Mouse (Mus musculus) intestine, embryonic 15.5 days (tissue): ENCODE measurements around the gene Slfn8. TPM values are rescaled to one million over a fixed set of nuclear protein-coding genes. Genes with fewer than 3 reads are reported as not detected.

Experiments
- ATAC-seq: fragments of 200-750 bp; cut with Nextera tagmentation; 2 replicates; pipeline ENCODE4 v1.8.0; 2017; ENCODE audit warnings: moderate TSS enrichment, moderate library complexity
- H3K27ac ChIP-seq: fragments of 300-500 bp; sonication (generic); 2 replicates; pipeline ENCODE4 v1.5.1; 2015; ENCODE audit warnings: mild to moderate bottlenecking, inconsistent platforms
- H3K27me3 ChIP-seq: fragments of 300-500 bp; sonication (generic); replicated peaks from 2 replicates; pipeline ENCODE4 v1.6.1; 2015; ENCODE audit warnings: inconsistent platforms
- H3K36me3 ChIP-seq: fragments of 300-500 bp; sonication (generic); 2 replicates; pipeline ENCODE4 v1.6.1; 2015; ENCODE audit warnings: inconsistent platforms
- H3K4me1 ChIP-seq: fragments of 300-500 bp; sonication (generic); replicated peaks from 2 replicates; pipeline ENCODE4 v1.6.1; 2015; ENCODE audit warnings: inconsistent platforms
- H3K4me2 ChIP-seq: fragments of 300-500 bp; sonication (generic); replicated peaks from 2 replicates; pipeline ENCODE4 v1.6.1; 2015; ENCODE audit warnings: mild to moderate bottlenecking, inconsistent platforms
- H3K4me3 ChIP-seq: fragments of 300-500 bp; sonication (generic); replicated peaks from 2 replicates; pipeline ENCODE4 v1.5.1; 2015; ENCODE audit warnings: inconsistent platforms
- H3K9ac ChIP-seq: fragments of 300-500 bp; sonication (generic); 2 replicates; pipeline ENCODE4 v1.6.1; 2015; ENCODE audit warnings: inconsistent platforms
- H3K9me3 ChIP-seq: fragments of 300-500 bp; sonication (generic); 2 replicates; pipeline ENCODE4 v1.6.1; 2016; ENCODE audit warnings: inconsistent platforms
- WGBS: fragments of 180-500 bp; shearing (Covaris S2); methylation state at CpG from one replicate; pipeline ENCODE4 v1.1.7; 2015; 5-methylcytosine and 5-hydroxymethylcytosine counted together
- polyA plus RNA-seq: library from polyadenylated mRNA; unstranded; fragments of >200 nt; fragmentation: Nextera tagmentation; extraction: Ambion mirVana; gene quantifications from 2 replicates; pipeline ENCODE4 v1.2.1, GENCODE M21; 2015

Gene Slfn8
- 0.45 and 0.54 TPM in 2 replicates for polyA plus RNA-seq

DNA sequence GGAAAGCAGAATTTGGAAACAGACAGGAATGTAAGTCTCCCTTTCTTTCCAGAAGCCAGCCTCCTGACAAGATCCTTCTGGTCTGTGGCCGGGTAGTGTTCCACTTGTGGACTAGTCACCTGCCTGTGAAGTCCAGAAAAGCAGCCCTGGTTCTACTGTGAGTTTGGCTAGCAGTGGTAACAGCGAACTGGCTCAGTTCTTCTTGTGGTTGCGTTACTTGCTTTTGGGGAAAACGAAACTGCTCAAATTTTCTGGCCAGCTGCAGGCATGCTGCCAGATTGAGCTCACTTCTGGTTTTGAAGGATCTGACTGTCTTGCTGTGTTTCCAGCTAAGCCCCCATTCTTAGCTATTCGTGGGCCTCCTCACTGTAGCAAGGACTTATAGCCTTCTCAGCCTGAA is at the start of gene Slfn8:
Gene Slfn8, minus strand, starts transcription at position 190 of the 400 bp plus-strand sequence.
- Histone ChIP-seq H3K4me3 (no peak within 1 kb of the TSS), H3K4me2 (0 out of 2 replicates have a peak within 1 kb of the TSS, but pooled peaks have one; percentile 4), H3K9ac (no peak within 1 kb of the TSS), H3K4me1 (no peaks in the 10 kb centered on the region), H3K9me3 (no peaks in the 10 kb centered on the region), H3K27me3 (no peaks in the 10 kb centered on the region), H3K36me3 (no peaks in the 10 kb centered on the region), H3K27ac (no peak within 1 kb of the TSS)
- 60% methylated on average over 5 of the region's 5 CpGs for WGBS
- ATAC-seq: no peak

DNA sequence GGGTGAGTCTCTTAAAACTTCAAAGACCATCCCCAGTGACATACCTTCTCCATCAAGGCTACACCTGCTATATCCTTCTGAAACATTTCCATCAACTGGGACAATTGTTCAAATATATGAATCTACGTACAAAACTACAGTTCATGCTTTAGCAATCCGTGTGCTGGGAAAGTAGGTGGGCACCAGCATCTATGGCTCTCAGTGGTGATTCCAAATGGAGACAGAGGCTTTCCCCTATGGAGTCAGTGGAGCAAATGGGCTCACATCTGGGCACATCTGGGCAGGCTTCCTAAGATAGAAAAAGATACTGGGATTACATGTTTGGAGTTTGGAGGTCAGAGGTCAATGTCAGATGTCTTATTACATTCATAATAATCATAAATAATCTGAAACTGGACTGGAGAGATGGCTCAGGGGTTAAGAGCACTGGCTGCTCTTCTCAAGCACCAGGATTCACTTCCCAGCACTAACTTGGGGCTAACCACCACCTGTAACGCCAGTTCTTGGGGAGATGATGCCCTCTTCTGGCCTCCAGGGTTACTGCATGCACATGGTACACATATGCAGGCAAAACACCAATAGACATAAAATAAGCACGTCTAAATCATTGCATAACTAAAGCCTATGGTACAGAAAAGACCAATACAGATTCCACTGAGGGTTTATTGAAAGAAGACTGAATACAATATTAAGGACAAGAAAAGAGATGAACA is 47.5 kb upstream of the Slfn8 start:
- no peak overlapping the region for H3K27ac ChIP-seq
- WGBS: 76% methylated on average over 4 of the region's 4 CpGs
- H3K4me2 ChIP-seq: no peak overlapping the region
- no peaks in the 10 kb centered on the region for H3K27me3 ChIP-seq
- no peak overlapping the region for H3K9ac ChIP-seq
- 0 out of 2 replicates have a peak, but pooled peaks cover 2% of the 10 kb centered on the region for H3K4me1 ChIP-seq
- H3K36me3 ChIP-seq: no peaks in the 10 kb centered on the region
- H3K9me3 ChIP-seq: 0 out of 2 replicates have a peak, but pooled peaks cover 3% of the 10 kb centered on the region
- no peak overlapping the region for H3K4me3 ChIP-seq
- no peak for ATAC-seq

DNA sequence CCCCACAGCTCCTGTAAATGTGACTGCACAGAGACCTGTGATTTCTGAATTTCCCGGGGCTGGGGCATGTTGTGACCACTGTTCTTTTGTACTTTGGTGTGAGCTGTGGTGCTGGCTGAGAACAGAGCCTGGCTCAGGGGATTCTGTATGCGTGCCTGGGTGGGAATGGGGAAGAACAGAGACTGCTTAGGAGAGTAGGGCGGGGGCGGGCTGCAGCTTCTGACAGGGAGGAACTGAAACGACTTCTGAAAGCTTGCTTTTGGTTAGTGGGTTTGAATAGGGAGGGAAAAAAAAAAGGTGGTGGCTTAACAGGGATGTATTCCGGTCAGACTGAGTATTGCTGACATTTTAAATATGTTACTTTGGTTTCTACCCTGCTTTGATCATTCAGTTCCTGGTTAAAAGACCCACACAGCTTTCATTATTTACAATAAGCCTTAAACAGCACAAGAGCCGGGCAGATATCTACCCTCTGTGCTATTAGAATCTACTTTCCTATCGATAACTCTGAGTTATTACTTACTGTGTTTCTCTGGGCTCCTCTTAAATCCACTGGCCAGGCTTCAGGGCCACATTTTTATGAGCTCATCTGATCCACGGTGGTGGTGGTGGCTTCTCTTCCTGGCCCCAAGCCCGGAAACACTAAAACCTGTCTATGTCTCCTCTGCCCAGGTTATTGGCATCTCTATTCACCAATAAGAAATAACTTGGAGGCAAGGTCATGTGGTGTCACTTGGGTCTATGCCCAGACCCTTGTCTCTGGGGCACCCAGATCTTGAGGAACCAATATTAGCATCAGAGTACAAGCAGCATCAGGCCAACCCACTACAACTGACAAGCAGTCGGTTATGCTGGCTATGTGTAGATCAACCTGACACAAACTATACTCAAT is 46.3 kb upstream of the Slfn8 start:
- Histone ChIP-seq H3K4me3 (no peak overlapping the region), H3K9ac (no peak overlapping the region), H3K4me1 (0 out of 2 replicates have a peak, but pooled peaks cover 2% of the 10 kb centered on the region), H3K27ac (no peak overlapping the region), H3K9me3 (0 out of 2 replicates have a peak, but pooled peaks cover 3% of the 10 kb centered on the region), H3K4me2 (no peak overlapping the region), H3K36me3 (no peaks in the 10 kb centered on the region), H3K27me3 (no peaks in the 10 kb centered on the region)
- WGBS: 53% methylated on average over 11 of the region's 11 CpGs
- no peak for ATAC-seq

DNA sequence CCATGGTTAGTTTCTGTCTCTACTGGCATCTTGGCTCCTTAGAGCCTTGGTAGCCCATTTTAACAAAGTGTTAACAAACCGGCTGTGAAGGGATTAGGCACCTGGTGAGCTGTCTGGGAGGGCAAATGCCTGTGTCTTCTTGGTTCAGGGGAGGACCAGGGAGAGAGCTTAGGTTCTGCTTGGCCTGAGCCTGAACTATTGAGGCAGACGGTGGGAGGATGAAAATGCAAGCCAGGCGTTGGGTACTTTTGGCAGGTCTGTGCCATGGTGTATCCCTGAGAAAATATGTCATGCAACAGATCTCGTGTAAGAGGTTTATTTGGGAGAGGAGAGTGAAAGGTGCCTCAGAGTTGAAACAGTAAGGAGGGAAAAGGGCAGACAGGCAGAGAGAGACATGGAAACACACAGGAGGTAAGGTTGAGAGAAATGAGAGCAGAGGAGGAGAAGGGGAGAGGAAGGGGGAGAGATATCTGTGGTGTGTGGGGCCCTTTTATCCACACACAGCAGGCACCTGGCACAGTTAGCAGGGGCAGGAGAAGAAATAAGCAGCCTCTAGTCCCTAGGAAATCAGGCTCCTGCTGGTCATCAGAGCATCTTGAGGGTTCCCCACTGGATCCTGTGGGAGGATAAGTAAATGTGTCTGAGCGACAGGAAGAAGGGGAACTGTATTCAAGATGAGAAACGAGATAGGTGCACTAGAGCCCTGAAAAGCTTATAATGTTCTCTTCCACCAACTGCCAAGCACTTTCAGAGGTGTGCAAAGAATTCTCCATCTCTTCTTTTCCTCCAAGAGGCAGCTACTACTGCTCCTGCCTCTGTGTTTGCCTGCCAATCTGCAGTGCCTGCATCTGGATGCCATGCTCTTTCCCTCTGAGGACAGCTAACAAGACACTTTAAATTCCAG is 45.1 kb upstream of the Slfn8 start:
- Histone ChIP-seq H3K27me3 (no peaks in the 10 kb centered on the region), H3K4me3 (no peak overlapping the region), H3K9me3 (0 out of 2 replicates have a peak, but pooled peaks cover 3% of the 10 kb centered on the region), H3K36me3 (no peaks in the 10 kb centered on the region), H3K27ac (no peak overlapping the region), H3K9ac (no peak overlapping the region), H3K4me1 (0 out of 2 replicates have a peak, but pooled peaks cover 2% of the 10 kb centered on the region), H3K4me2 (no peak overlapping the region)
- WGBS: 27% methylated on average over 6 of the region's 6 CpGs
- ATAC-seq: no peak

DNA sequence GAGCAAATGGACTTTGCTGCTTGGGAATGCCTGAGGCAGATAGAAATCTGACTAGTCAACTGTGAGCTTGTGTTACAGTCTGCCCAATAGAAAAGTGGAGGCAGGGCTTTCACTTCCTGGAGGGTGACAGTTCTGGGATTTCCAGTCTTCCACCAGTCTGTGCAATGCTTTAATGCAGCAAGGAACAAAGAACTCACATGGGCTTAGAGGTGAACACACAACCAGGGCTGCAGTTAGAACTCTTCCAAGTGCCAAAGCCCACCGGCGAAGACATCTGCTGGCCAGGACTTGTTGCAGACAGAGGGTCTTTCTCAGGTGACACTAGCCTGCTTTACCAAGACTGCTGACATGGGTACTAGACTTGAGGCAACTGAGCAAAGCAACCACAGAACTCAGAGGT is 44.3 kb upstream of the Slfn8 start, which contains the start of gene Slfn2:
Gene Slfn2, plus strand, starts transcription at position 167 of the 400 bp plus-strand sequence.
- H3K27ac ChIP-seq: no peak within 1 kb of the TSS
- 0 out of 2 replicates have a peak, but pooled peaks cover 2% of the 10 kb centered on the region for H3K4me1 ChIP-seq
- ATAC-seq: peak; percentile 39; the same call in 1 of the 2 replicates
- H3K36me3 ChIP-seq: no peaks in the 10 kb centered on the region
- no peak within 1 kb of the TSS for H3K4me3 ChIP-seq
- no peak within 1 kb of the TSS for H3K9ac ChIP-seq
- H3K4me2 ChIP-seq: no peak within 1 kb of the TSS
- no peaks in the 10 kb centered on the region for H3K27me3 ChIP-seq
- WGBS: 82% methylated on average over 2 of the region's 2 CpGs
- 0 out of 2 replicates have a peak, but pooled peaks cover 3% of the 10 kb centered on the region for H3K9me3 ChIP-seq

DNA sequence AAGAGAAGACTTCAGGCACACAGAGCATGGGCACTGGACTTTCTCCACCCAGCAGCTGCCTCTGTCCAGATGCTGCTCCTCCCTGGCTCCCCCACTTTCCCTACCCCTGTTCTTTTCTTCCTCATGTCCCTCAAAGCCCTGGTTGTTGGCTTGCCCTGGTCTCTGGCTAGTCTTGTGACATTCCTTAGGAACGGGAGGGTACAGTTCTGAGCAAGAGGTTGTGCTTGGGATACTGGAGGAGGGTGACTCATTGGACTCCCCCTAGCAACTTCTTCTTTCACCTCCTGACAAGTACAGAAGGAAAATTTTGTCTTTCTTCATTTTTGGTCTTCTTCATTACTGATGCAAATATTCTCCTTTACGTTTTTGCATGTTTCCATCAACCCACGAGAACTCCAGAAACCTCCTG is 43.3 kb upstream of the Slfn8 start:
- H3K4me3 ChIP-seq: no peak overlapping the region
- 0 out of 2 replicates have a peak, but pooled peaks cover 2% of the 10 kb centered on the region for H3K4me1 ChIP-seq
- ATAC-seq: no peak
- H3K4me2 ChIP-seq: no peak overlapping the region
- WGBS: 64% methylated on average over 3 of the region's 3 CpGs
- no peak overlapping the region for H3K9ac ChIP-seq
- H3K9me3 ChIP-seq: 0 out of 2 replicates have a peak, but pooled peaks cover 3% of the 10 kb centered on the region
- no peaks in the 10 kb centered on the region for H3K27me3 ChIP-seq
- H3K27ac ChIP-seq: no peak overlapping the region
- no peaks in the 10 kb centered on the region for H3K36me3 ChIP-seq

DNA sequence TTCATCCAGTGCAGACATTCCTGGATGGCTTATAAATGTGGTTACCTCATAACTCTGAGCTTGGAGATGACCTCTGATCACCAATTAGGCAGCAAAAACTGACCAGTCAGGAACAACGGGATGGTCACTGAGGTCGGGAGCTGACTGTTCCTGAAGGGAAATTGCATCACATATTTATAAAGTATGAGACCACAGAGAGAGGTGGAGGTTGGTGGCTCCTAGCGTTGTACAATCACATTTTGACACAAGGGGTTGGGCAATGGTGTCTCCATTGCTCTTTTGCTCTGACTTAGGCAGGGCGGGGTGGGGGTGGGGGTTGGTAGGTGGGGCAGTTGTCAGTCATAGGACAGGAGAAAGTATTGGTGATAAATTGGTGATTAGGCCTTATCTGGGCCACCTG is 42.5 kb upstream of the Slfn8 start:
- Histone ChIP-seq H3K9me3 (0 out of 2 replicates have a peak, but pooled peaks cover under 1% of the 10 kb centered on the region), H3K27ac (no peak overlapping the region), H3K4me3 (no peak overlapping the region), H3K4me2 (no peak overlapping the region), H3K36me3 (no peaks in the 10 kb centered on the region), H3K4me1 (0 out of 2 replicates have a peak, but pooled peaks cover 2% of the 10 kb centered on the region), H3K27me3 (no peaks in the 10 kb centered on the region), H3K9ac (no peak overlapping the region)
- no peak for ATAC-seq
- WGBS: 66% methylated on average over 4 of the region's 4 CpGs

DNA sequence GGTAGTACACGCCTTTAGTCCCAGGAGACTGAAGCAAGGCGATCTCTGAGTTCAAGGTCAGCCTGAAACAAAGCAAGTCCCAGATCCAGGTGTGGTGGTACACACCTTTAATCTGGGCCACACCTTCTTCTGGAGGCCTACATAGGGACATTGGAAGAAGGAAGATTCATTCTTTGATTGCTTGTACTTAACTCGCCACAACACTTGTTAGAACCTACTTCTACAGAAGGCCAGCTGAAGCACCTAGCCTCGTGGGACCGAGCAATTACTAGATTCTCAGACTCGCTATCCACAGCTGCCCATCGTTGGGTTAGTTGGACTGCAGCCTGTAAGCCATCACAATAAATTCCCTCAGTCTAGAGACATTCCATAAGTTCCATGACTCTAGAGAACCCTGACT is 41.2 kb upstream of the Slfn8 start:
- Histone ChIP-seq H3K9me3 (no peaks in the 10 kb centered on the region), H3K4me3 (no peak overlapping the region), H3K27me3 (no peaks in the 10 kb centered on the region), H3K27ac (no peak overlapping the region), H3K9ac (no peak overlapping the region), H3K4me2 (no peak overlapping the region), H3K36me3 (no peaks in the 10 kb centered on the region), H3K4me1 (0 out of 2 replicates have a peak, but pooled peaks cover 2% of the 10 kb centered on the region)
- 83% methylated on average over 7 of the region's 7 CpGs for WGBS
- ATAC-seq: no peak

DNA sequence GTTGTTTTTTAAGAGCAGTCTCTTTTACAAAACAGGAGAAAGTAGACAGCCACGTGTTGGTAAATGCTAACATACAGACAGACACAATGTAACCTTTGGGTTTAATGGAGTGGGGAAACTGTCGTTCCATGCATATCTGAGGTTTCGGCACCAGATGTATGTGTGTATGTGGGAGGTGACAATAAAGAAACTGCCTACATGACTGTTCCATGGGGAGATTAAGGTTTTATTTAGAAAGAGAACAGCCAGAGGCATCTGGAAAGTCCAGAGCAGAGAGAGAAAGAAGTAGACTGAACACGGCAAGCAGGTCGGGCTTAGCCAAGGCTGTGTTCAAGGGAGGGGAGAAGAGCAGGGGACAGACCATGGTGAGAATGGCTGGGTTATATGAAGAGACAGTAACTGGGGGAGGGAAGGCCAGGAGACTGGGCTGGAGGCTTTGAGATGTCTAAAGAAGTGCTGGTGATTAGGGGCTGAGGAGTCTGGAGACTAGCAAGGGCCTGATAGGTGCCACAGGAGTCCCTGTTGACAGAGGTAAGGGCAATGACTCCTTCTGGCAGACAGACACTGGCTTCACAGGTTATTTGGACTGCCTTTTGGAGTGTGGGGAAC is 39.9 kb upstream of the Slfn8 start:
- Histone ChIP-seq H3K27me3 (no peaks in the 10 kb centered on the region), H3K27ac (no peak overlapping the region), H3K4me2 (no peak overlapping the region), H3K9ac (no peak overlapping the region), H3K4me3 (no peak overlapping the region), H3K36me3 (no peaks in the 10 kb centered on the region), H3K4me1 (0 out of 2 replicates have a peak, but pooled peaks cover 2% of the 10 kb centered on the region), H3K9me3 (no peaks in the 10 kb centered on the region)
- 70% methylated on average over 5 of the region's 5 CpGs for WGBS
- no peak for ATAC-seq

DNA sequence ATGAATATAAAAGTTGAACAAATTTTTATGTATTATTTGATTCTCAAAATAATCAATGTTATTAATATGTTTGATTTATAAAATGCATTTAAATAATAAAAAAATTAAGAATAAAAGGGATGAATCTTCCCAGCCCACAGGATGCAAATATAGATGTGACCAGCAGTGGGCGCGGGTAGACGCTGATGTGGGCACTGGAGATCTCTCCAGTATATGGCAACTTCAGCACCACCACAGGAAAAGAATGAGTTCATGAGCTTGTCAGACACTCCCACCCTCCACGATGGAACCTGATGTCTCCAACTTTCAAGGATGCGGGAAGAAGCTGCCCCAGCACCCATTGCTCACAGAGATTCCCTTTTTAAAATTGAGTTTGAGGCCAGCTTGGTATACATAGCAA is 37.3 kb upstream of the Slfn8 start:
- 6% methylated on average over 5 of the region's 5 CpGs for WGBS
- no peak for ATAC-seq
- H3K9me3 ChIP-seq: no peaks in the 10 kb centered on the region
- H3K4me2 ChIP-seq: no peak overlapping the region
- H3K27me3 ChIP-seq: no peaks in the 10 kb centered on the region
- H3K4me3 ChIP-seq: no peak overlapping the region
- H3K27ac ChIP-seq: no peak overlapping the region
- no peaks in the 10 kb centered on the region for H3K36me3 ChIP-seq
- no peak overlapping the region for H3K9ac ChIP-seq
- H3K4me1 ChIP-seq: no peaks in the 10 kb centered on the region

DNA sequence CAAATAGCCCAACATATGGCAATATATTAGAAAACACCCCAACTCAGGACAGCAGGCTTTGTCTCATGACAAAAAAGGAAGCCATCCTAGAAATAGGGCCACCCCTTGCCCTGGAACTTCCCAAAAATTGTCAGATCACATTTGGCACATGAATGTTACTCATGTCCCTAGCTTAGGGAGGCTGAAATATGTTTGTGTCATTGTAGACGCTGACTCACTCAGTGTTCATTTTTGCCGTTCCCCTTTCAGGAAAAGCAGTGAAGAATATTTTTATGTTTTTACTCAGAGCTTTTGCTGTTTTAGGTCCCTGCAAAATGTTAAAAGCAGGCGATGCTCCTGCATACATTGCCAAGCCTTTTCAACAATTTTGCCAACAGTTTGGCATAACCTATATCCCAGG is 25.0 kb upstream of the Slfn8 start:
- ATAC-seq: no peak

More for the DNA sequence above, 25.0 kb upstream of the Slfn8 start:
- Histone ChIP-seq H3K4me2 (no peak overlapping the region), H3K4me1 (no peaks in the 10 kb centered on the region), H3K36me3 (no peaks in the 10 kb centered on the region), H3K9me3 (no peaks in the 10 kb centered on the region), H3K27ac (no peak overlapping the region), H3K27me3 (no peaks in the 10 kb centered on the region), H3K4me3 (no peak overlapping the region), H3K9ac (no peak overlapping the region)
- WGBS: 77% methylated on average over 3 of the region's 3 CpGs
